Mouse (Mus musculus) A20 (cell line): ENCODE data around the gene Fgf3.
"Not testable (repeated sequence)": the region's sequence is repeated elsewhere in the genome, so short reads cannot be mapped to it uniquely, and the experiment has no call there.

Source experiments
- DNase-seq: peaks from one replicate; pipeline ENCODE4 v3.0.0-alpha.2; 2011; ENCODE audit warnings: low read depth, low spot score

Fgf3 gene

DNA sequence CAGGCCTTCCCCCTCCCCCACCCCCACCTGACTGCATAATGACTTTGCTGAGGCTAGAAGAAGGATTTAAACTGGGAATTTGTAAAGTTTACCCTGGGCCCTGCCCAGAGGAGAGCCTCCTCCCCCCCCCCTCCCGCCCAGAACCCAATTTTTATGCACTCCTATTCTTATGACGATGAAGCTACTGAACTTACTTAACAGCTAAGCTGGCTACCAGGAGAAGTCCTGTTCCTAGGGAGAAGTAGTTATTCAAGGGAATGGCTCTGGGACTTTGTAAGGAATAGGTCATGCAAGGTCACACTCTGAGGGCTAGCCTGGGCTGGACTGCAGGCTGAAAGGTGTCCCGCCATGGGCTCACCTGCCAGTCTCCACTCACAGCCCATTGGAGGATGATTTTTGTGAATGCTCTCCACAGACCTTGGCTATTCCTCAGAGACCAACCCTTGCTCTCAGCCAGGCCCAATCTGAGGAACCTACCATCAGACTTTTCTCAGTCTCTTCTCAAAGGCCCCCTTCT is 20.0 kb downstream of the Fgf3 start:
- DNase-seq, result no peak

DNA sequence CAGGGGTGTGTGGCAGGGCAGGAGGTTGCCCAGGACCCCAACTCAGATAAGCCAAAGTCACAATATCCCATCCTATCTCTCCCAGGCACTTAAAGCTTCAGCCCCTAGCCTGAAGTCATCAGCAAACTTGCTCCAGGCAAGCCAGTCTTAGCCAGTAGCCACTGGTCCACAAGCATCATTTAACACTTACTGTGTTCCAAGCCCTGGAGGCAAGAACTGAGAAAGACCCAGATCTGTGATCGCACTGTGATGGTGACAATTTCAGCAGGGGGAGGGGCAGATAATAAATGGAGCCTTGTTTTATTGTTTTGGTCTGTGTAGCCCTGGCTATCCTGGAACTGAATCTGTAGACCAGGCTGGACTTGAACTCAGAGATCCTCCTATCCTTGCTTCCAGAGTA is 20.8 kb downstream of the Fgf3 start:
- no peak for DNase-seq

DNA sequence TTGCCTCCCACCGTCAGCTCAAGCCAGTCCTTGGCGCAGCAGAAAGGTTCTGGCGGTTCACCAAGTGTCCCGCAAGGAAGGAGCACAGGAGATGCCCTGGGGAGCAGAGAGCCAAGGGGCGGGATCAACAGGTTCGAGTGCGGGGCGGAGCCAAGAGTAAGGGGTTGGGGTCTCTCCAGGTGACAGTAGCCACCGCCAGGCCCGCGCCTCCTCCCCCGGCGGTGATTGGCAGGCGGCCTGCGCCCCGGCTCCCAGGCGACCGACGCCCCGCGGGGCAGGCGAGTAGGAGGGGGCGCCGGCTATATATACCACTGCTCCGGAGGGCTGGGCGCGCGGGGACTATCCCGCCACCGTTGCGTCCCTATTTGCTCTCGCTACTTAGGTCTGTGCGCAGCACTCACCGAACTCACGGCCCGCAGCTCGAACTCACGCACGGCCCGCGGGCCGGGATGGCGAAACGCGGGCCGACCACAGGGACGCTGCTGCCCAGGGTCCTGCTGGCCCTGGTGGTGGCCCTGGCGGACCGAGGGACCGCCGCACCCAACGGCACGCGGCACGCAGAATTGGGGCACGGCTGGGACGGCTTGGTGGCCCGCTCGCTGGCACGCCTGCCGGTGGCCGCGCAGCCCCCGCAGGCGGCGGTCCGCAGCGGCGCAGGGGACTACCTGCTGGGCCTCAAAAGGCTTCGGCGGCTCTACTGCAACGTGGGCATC is 23.3 kb downstream of the Fgf3 start:
- no peak for DNase-seq

DNA sequence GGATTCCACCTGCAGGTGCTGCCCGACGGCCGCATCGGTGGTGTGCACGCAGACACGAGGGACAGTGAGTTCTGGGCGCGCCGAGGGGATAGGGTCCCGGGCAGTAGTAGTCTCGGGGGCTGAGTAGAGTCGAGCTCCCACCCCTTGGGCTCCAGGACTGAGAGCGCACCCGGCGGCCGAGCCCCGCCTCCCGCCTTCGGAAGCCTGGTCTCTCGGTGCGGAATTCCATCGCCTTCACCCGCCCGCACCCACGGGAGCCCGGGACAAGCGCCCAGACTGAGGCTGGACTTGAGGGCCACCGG is 23.8 kb downstream of the Fgf3 start:
- no peak for DNase-seq

DNA sequence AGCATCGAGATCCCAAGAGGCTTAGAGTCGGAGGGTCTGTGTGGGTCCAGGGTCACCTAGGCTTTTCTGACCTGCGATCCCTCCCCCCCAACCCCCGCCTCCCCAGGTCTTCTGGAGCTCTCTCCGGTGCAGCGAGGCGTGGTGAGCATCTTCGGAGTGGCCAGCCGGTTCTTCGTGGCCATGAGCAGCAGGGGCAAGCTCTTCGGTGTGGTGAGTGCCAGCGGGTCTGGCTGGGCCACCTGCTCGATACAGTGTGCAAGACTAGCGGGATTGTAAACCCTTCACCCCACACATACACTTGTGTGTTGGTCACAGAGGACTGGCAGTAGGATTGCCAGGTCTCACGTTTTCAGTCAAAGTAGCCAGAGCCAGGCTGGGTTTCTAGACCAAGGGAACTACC is 24.2 kb downstream of the Fgf3 start:
- no peak for DNase-seq

DNA sequence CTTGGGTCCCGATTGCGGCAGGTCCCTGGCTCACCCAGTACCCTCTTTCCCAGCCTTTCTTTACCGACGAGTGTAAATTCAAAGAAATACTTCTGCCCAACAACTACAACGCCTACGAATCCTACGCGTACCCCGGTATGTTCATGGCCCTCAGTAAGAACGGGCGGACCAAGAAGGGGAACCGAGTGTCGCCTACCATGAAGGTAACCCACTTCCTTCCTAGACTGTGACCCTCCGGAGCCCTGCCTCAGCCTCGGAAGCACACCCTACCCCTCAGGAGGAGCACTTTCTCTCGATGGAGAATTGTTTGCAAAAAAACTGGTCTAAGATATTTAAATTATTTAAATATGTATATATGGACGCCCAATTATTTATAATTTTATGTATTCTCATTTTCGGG is 24.8 kb downstream of the Fgf3 start:
- no peak for DNase-seq

DNA sequence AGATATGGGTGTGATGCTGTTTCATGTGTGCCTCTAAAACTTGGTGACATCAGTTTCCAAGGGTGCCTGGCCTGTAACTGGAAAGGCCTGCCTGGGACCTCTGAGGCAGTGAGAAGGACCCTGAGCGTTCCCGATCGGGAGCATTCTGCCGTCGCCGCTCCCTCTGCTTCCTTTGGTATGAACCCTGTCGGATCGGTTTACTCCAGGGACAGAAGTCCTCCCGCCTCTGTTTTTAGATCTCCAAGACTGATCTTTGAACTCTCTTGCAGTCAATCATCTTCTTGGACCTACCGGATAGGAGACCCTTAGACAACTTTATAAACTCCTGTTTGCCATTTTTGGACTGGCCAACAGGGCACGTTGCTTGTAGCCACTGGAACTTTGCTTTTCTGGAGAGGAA is 25.3 kb downstream of the Fgf3 start:
- DNase-seq, result no peak

DNA sequence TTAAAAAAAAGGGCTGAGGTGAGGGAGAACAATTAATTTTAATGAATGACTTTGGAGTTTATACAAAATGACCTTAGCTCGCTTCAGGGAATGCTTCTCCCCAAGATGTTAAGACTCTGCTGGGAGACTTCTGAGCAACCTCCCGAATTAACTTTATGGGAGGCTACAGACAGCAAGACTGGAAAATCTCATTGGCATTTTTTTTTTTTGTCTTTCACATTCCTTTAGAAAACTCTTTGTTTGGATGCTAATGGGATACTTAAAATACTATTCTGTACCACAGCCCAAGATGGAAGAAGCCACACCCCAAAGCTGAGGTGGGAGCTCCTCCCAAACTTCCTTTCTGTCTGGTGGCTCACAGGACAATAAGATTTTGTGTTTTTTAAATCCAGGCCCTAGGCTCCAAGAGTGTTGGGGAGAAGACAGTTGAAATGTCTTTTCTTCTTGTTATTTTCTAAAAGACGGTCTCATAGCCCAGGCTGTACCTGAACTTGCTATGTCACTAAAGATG is 26.3 kb downstream of the Fgf3 start:
- DNase-seq, result no peak

DNA sequence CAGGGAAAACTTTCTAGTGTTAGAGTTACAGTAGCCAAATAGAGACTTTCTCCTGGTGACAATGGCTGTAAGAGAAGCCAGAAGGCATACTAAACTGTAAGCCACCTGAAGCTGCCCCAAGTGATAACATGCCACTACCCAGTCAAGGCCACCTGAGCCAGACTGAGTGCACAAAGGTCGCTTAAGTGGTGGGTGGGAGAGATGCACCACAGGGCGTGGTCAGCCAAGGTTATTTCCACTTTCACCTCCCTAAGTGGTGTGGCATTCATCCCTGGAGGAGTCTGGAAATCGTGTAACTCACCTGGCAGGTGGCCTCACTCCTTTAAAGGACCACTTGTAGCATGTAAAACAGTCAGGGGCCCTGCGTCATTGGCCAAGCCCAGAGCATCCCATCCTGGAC is 29.3 kb downstream of the Fgf3 start:
- no peak for DNase-seq

DNA sequence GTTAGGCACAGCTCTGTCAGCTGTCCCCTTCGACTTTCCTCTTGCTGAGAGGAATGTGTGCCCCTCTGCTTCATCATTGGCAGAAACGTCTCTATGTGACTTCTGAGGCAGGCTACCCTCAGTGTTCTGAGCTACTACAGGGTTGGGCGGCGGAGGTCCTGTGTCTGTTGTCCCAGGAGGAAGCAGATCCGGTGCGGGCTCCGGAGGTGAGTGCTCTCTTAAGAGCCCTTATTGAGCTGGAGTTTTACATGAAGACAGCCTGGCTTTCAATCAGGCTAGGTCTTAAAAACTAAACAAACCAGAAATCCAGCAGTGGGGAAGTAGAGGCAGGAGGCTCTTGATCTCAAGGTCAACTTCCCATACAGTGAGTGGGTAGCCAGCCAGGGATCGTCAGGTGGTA is 29.7 kb downstream of the Fgf3 start:
- no peak for DNase-seq

DNA sequence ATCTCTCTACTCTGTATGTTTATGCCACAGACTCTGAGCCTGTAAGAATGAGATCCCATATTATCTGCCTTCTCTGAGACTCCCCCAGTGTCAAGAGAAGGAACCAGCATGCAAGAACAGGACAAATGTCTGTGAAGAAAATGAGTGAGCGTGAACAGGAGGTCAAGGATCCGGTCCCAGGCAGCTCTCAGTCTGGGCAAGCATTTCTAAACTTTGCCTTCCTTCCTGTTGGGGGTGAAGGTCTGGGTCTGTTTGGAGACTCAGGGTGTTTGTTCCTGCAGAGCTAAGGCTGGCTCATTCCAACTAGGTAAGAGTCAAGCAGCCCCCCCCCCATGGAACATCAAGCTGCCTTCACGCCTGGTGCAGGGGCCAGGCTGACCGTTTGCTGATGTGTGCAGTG is 34.5 kb downstream of the Fgf3 start:
- no peak for DNase-seq

DNA sequence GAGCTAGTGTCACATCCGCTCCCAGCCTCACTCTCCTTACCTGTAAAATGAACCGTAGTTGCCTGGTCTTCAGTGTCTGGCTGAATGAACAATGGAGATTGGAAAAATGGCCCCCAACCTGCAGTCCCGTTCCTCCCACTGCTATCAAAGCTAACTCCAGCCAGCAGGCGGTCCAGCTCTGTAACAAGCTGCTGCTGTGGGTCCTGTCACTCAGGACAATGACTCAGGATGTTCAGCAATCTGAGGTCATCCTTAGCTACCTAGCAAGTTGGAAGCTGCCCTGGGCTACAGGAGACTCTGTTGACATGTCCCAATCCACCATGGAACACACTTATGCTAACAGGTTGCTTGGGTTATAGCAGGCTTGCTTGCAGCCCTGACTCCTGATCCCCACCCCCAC is 35.3 kb downstream of the Fgf3 start:
- DNase-seq, result no peak

DNA sequence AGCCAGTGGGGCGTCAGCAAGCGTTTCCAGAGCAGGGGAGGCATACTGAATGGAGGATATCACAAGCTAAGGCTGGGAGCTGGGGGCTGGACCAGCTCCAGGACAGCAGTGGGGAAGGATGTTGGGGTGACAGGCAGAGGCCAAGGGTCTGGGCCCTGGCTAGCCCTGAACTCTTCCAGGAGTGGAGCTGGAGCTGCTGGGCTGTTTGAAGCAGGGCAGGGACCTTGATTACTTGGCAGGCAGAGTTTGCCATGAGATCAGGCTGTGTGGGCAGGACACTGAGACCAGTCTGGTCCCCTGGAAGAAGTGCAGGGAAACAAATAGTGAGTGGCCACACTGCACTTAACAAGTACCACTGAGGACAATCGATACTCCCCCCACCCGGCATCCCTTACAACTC is 36.3 kb downstream of the Fgf3 start:
- no peak for DNase-seq

DNA sequence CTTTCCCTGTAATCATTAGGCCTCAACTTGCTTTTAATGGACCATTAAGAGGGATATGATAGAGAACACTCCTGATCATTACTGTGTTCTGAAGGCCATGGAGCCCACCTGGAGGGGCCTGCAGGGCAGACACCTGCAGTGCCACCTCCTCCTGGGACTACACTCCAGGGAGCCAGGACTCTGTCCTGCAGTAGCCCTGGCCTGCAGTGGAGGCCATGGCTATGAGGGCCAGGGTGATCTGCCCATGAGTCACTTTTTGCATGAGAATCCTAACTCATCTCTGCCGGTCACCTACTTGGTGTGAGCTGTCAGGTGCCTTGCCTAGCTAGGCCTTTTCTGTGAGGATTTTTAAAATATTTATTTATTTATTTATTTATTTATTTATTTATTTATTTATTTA is 40.5 kb downstream of the Fgf3 start:
- no peak for DNase-seq

DNA sequence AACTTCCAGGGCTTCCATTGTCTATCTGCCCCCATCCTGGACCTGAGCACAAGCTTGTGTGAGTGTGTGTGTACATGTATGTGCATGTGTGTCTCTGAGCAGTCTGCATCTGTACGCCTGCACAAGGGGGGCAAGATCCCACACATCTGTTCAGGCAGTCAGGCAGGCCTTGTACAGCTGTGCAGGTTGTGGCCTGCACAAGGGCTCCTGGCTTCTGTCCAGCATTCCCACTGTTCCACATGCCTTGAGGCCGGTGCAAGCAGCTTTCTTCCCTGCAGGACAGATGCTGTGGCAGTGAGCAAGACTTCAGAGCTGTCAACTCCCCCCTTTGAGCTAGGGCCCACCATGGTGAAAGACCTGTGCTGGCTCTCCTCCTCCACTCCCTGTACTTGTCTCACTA is 45.2 kb downstream of the Fgf3 start:
- DNase-seq, result no peak

DNA sequence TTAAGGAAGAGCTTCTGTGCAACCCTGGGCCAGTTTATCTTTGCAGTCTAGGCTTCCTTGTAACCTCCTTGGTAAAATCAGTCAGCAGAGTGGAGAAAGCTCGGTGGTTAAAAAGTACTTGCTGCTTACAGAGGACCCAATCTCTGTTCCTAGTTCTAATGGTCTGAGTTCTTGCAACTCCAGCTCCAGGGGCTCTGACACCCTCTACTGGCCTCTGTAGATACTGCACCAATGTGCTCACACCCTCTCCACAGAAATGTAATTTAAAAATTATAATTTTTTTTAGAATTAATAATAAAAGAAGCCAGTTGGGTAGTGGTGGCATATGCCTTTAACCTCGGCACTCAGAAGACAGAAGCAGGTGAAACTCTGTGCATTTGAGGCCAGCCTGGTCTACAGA is 49.8 kb downstream of the Fgf3 start:
- DNase-seq, result peak; percentile 32

DNA sequence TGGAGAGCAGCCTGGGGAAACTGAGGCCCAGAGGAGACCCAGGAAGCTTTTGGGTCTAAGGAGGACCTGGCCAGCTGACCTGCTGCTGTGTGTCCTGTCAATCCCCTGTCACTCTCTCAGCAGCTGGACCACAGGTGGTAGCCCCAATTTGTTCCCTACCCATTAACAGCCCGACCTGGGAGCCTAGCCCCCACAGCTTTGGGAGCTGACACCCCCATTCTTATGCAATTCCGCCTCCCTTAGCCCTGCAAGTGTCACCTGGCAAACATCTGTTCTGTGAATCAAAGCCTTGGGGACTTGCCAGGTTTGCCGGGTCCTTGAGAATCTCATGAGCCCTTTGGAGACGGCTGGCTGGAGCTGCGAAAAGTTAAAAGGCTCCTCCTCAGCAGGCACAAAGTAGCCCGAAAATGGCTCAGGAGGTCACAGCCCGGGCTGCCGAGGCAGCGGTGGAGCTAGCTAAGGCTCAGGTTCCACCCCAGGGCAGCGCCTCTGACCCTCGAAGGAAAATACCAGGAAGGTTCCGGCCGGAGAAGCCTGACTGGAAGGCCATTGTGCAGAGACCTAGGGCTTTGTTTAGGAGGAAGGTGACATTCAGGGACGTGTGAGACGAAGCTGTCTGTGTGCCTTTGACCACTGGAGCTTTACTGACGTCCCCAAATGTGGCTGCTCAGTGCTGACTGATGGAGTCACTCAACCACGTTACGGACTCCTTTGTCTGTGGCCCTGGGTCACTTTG is 50.8 kb downstream of the Fgf3 start:
- no peak for DNase-seq

DNA sequence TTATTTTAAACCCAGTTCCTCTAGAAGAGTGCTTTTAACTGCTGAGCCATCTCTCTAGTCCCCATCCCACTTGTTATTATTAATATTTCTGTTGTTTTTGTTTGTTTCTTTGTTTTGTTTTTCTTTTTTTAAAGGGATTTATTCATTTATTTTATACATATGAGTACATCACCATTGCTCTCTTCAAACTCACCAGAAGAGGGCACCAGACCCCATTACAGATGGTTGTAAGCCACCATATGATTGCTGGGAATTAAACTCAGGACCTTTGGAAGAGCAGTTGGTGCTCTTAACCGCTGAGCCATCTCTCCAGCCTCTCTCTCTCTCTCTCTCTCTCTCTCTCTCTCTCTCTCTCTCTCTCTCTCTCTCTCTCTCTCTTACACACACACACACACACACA is 52.8 kb downstream of the Fgf3 start:
- not testable (repeated sequence) for DNase-seq

DNA sequence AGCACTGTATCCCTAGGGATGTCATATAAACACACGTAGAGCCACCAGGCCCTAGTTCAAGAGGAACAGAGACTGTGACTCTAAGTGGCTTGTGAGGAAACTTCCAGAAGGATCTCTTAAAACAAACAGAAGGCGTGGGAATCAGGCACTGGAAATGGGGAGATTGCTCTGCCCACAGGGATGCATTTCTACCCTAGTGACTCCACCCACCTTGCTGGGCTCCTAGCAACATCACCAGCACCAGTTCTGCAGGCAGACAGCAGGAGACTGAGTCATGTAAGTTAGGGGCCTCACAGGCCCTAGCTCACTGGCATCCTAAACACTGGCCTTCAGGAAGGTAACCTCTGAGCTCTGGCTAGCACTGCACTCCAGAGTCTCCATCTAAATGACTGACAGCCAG is 54.0 kb downstream of the Fgf3 start:
- DNase-seq, result no peak

DNA sequence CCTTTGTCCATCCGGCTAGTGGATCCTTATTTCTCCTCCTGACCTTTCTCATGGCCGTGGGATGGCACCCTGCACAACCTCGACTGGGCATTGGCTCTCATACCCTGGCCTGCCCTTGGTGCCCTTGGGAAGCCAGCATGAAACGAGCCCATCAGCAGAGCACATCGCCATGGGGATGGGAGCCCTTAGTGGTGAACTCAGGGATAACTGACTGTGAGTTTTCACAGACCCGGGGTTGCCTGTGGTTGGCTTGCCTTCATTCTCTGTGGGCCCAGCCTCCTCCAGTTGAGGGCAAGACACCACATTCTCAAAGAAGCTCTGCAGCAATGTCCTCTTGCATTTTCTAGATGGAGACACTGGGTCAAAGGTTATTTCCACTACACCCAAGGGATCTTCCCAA is 54.4 kb downstream of the Fgf3 start:
- no peak for DNase-seq
